Mouse (Mus musculus) layer of hippocampus, adult 9-10 months (tissue): ENCODE data around the gene AC131692.1.
"Not testable (repeated sequence)": the region's sequence is repeated elsewhere in the genome, so short reads cannot be mapped to it uniquely, and the experiment has no call there.

Source experiments
- DNase-seq: peaks from one replicate; pipeline ENCODE4 v3.0.0; 2022; ENCODE audit warnings: low spot score

The AC131692.1 gene

GRCm38 (mm10) chr19:6117346-6117985 is 23.2 kb downstream of the AC131692.1 start:
- no peak for DNase-seq

- DNase-seq: peak; percentile 89
Measured at GRCm38 (mm10) chr19:6117986-6118676, 23.9 kb downstream of the AC131692.1 start, which contains the start of gene Sac3d1. Gene Sac3d1 (minus strand): TSS chr19:6118650.

GRCm38 (mm10) chr19:6118677-6119185 is 24.5 kb downstream of the AC131692.1 start:
- DNase-seq: no peak

GRCm38 (mm10) chr19:6121761-6122160 is 27.5 kb downstream of the AC131692.1 start:
- no peak for DNase-seq

- DNase-seq: no peak
Measured at GRCm38 (mm10) chr19:6123330-6123729, 29.1 kb downstream of the AC131692.1 start.

- no peak for DNase-seq
Measured at GRCm38 (mm10) chr19:6124898-6125297, 30.7 kb downstream of the AC131692.1 start.

GRCm38 (mm10) chr19:6126289-6126688 is 32.1 kb downstream of the AC131692.1 start:
- no peak for DNase-seq

- DNase-seq: no peak
Measured at GRCm38 (mm10) chr19:6126789-6127580, 32.8 kb downstream of the AC131692.1 start.

GRCm38 (mm10) chr19:6127760-6128341 is 33.6 kb downstream of the AC131692.1 start, which contains the start of gene Snx15:
Gene Snx15 (minus strand): TSS chr19:6128304.
- peak; percentile 94 for DNase-seq

- not testable (repeated sequence) for DNase-seq
Measured at GRCm38 (mm10) chr19:6130414-6131128, 36.4 kb downstream of the AC131692.1 start.

GRCm38 (mm10) chr19:6132171-6132827 is 38.1 kb downstream of the AC131692.1 start:
- no peak for DNase-seq

- DNase-seq: not testable (repeated sequence)
Measured at GRCm38 (mm10) chr19:6133197-6133596, 39.0 kb downstream of the AC131692.1 start.

- no peak for DNase-seq
Measured at GRCm38 (mm10) chr19:6136397-6136796, 42.2 kb downstream of the AC131692.1 start.

GRCm38 (mm10) chr19:6139701-6140100 is 45.5 kb downstream of the AC131692.1 start:
- DNase-seq: no peak

GRCm38 (mm10) chr19:6140374-6140677 is 46.1 kb downstream of the AC131692.1 start:
- no peak for DNase-seq

GRCm38 (mm10) chr19:6140678-6141393 is 46.6 kb downstream of the AC131692.1 start, which contains the start of gene Batf2:
Gene Batf2 (plus strand): TSS chr19:6140983.
- DNase-seq: peak; percentile 84

- peak; percentile 93 for DNase-seq
Measured at GRCm38 (mm10) chr19:6141394-6141749, 47.2 kb downstream of the AC131692.1 start, which contains the start of gene Arl2. Gene Arl2 (minus strand): TSS chr19:6141548.

GRCm38 (mm10) chr19:6144842-6145241 is 50.6 kb downstream of the AC131692.1 start:
- no peak for DNase-seq
